Mouse (Mus musculus) kidney, embryonic 14.5 days (tissue): ENCODE results near the gene Cyp21a1. TPM values are rescaled to one million over a fixed set of nuclear protein-coding genes. Genes with fewer than 3 reads are reported as not detected.
"Not testable (repeated sequence)": the region's sequence is repeated elsewhere in the genome, so short reads cannot be mapped to it uniquely, and the experiment has no call there.

ENCODE experiments used
- ATAC-seq: fragments of 200-750 bp; cut with Nextera tagmentation; 2 replicates; pipeline ENCODE4 v1.8.0; 2017; ENCODE audit warnings: moderate number of reproducible peaks, mild to moderate bottlenecking, moderate TSS enrichment, moderate library complexity; ENCODE audit not compliant: low FRiP score, low TSS enrichment
- H3K27ac ChIP-seq: fragments of 300-500 bp; sonication (generic); 2 replicates; pipeline ENCODE4 v1.5.1; 2014; ENCODE audit warnings: low read depth, mild to moderate bottlenecking, low read length, moderate library complexity, mixed read lengths
- H3K27me3 ChIP-seq: fragments of 300-500 bp; sonication (generic); 2 replicates; pipeline ENCODE4 v1.6.1; 2014; ENCODE audit warnings: mild to moderate bottlenecking, low read length; ENCODE audit not compliant: control insufficient read depth, insufficient read depth
- H3K36me3 ChIP-seq: fragments of 300-500 bp; sonication (generic); 2 replicates; pipeline ENCODE4 v1.6.1; 2014; ENCODE audit warnings: low read length, mixed read lengths; ENCODE audit not compliant: control insufficient read depth, insufficient read depth
- H3K4me1 ChIP-seq: fragments of 300-500 bp; sonication (generic); 2 replicates; pipeline ENCODE4 v1.6.1; 2014; ENCODE audit warnings: low read length, mixed read lengths; ENCODE audit not compliant: control insufficient read depth, insufficient read depth
- H3K4me2 ChIP-seq: fragments of 300-500 bp; sonication (generic); replicated peaks from 2 replicates; pipeline ENCODE4 v1.6.1; 2014; ENCODE audit warnings: low read depth, mild to moderate bottlenecking, low read length
- H3K4me3 ChIP-seq: fragments of 300-500 bp; sonication (generic); 2 replicates; pipeline ENCODE4 v1.5.1; 2014; ENCODE audit warnings: mild to moderate bottlenecking, low read length
- H3K9ac ChIP-seq: fragments of 300-500 bp; sonication (generic); 2 replicates; pipeline ENCODE4 v1.6.1; 2014; ENCODE audit warnings: low read depth, mild to moderate bottlenecking, low read length, moderate library complexity
- H3K9me3 ChIP-seq: fragments of 300-500 bp; sonication (generic); 2 replicates; pipeline ENCODE4 v1.6.1; 2016; ENCODE audit warnings: low read length; ENCODE audit not compliant: control insufficient read depth
- WGBS: fragments of 180-500 bp; shearing (Covaris S2); extraction: QIAGEN DNeasy Blood & Tissue Kit; methylation state at CpG from one replicate; pipeline ENCODE4 v1.1.7; 2014; 5-methylcytosine and 5-hydroxymethylcytosine counted together
- polyA plus RNA-seq: library from polyadenylated mRNA; unstranded; fragments of >200 nt; fragmentation: Nextera tagmentation; extraction: Ambion mirVana; gene quantifications from 2 replicates; pipeline ENCODE4 v1.2.1, GENCODE M21; 2014

Gene Cyp21a1
- polyA plus RNA-seq, 1 experiment from 2014 or later: not detected

GRCm38 (mm10) chr17:34810811-34811210 lies 6.5 kb upstream of the Cyp21a1 start:
- H3K27ac ChIP-seq, ATAC-seq, H3K27me3 ChIP-seq, H3K36me3 ChIP-seq, H3K4me3 ChIP-seq, H3K9ac ChIP-seq, H3K4me2 ChIP-seq, H3K4me1 ChIP-seq, H3K9me3 ChIP-seq: not testable (repeated sequence)
- WGBS: 72% methylated on average over 8 of the region's 8 CpGs

DNA sequence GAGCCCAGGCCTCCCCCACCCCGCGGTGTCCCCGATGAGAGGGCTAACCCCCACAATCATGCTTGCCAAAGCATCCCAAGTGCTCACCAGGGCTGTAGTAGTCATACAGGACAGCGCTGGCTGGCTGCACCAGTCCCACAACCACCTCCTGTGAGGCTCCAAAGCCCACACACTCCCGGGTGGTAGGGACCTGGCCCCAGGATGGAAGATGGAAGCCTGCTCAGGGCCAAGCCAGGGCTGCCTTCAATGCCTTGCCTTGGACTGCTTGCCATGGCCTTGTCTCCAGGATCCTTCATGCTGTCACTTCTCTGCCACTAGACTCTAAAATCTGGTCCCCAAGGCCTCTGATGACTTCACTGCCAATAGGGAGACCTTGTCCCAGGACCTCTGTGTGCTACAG lies 6.0 kb upstream of the Cyp21a1 start:
- H3K27me3 ChIP-seq, H3K9ac ChIP-seq, H3K36me3 ChIP-seq, H3K4me1 ChIP-seq, H3K4me2 ChIP-seq, H3K9me3 ChIP-seq, H3K4me3 ChIP-seq, ATAC-seq, H3K27ac ChIP-seq: not testable (repeated sequence)
- WGBS: 85% methylated on average over 5 of the region's 5 CpGs

DNA sequence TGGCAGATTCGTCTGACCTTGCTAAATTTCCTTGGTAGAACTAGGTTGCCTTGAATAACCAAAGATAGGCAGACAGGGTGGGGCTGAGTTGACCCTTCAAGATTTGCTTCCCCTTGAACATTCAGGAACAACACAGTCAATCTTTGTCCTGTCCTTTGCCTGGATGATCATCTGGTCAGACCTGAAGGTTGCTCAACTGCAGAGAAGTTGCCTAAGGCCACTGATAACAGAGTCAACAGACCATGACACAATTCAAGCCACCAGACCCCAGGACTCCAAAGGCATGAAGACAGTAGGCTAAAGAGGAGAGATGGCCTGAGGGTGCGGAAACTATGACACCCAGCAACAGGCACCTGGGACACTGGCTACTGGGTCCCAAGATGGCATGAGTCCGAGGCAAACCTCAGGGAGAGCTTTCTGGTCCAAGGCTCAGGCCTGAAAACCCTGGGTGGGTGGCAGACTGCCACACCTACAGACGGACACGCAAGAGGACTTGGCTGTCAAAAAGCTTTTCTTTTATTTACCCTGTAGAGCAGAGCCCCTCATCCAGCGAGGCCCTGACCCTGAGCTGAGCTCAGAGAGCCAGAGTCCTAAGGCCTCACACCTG lies 4.3 kb upstream of the Cyp21a1 start:
- Histone ChIP-seq H3K27ac (no peak overlapping the region), H3K9me3 (0 out of 2 replicates have a peak, but pooled peaks cover 4% of the 10 kb centered on the region), H3K9ac (no peak overlapping the region), H3K27me3 (no peaks in the 10 kb centered on the region), H3K4me2 (no peak overlapping the region), H3K36me3 (no peaks in the 10 kb centered on the region), H3K4me1 (no peaks in the 10 kb centered on the region), H3K4me3 (no peak overlapping the region)
- ATAC-seq: no peak
- 82% methylated on average over 6 of the region's 6 CpGs for whole genome bisulfite sequencing

- H3K4me2 ChIP-seq: no peak overlapping the region
- 0 out of 2 replicates have a peak, but pooled peaks cover 4% of the 10 kb centered on the region for H3K9me3 ChIP-seq
- H3K27me3 ChIP-seq: no peaks in the 10 kb centered on the region
- 68% methylated on average over 3 of the region's 3 CpGs for WGBS
- no peaks in the 10 kb centered on the region for H3K4me1 ChIP-seq
- no peak overlapping the region for H3K9ac ChIP-seq
- no peak overlapping the region for H3K4me3 ChIP-seq
- no peaks in the 10 kb centered on the region for H3K36me3 ChIP-seq
- ATAC-seq: no peak
- no peak overlapping the region for H3K27ac ChIP-seq
Measured at GRCm38 (mm10) chr17:34807176-34807575, 2.8 kb upstream of the Cyp21a1 start.

DNA sequence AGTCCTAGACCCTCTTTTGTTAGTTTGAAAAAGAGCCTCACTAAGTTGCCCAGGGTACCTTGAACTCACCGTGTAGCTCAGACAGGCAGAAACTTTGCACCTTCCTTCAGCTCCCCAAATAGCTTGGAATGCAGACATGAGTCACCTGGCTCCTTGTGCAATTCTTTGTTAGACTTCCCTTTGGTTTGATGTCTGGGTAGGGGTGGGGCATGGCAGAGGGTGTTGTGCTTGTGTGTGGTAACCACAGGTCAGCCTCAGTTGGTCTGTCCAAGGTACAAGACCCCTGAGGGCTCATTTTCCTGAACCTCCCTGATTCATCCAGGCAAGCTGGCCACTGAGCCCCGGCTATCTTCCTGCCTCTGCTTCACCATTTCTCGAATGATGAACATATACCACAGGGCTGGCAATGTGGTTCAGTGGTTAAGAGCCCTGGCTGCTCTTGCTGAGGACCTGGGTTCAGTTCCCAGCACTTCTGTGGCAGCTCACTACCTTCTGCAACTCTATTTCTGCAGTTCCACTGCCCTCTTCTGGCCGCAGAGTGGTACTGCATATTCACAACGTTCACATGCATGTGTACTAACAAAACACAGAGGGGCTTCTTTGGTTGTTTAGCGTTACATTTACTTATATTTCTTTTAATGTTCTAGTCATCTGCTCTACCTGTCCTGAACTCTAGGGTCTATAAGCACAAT lies 656 bp upstream of the Cyp21a1 start:
- Histone ChIP-seq H3K27me3 (no peaks in the 10 kb centered on the region), H3K27ac (no peak overlapping the region), H3K9me3 (0 out of 2 replicates have a peak, but pooled peaks cover 4% of the 10 kb centered on the region), H3K9ac (no peak overlapping the region), H3K4me2 (no peak overlapping the region), H3K4me1 (no peaks in the 10 kb centered on the region), H3K36me3 (no peaks in the 10 kb centered on the region), H3K4me3 (no peak overlapping the region)
- ATAC-seq: no peak
- WGBS: 78% methylated on average over 6 of the region's 6 CpGs

DNA sequence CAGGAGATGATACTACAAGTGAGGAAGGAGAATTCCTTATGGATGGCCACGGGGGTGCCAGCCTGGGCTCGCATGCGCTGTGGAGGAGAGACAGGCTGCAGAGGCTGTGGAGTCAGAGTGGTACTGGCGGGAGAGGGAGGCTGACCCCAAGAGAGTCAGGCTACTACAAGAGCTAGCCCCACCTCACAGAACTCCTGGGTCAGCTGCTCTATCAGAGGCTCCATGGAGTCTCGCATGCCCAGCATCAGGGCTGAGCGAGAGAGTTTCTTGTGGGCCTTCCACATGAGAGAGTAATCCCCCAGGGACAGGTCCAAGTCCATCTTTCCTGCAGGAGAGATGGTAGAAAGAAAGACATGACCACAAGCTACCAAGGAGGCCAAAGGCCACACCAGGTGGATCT lies 994 bp downstream of the Cyp21a1 start:
- ATAC-seq, H3K4me2 ChIP-seq, H3K27me3 ChIP-seq, H3K36me3 ChIP-seq, H3K4me1 ChIP-seq, H3K4me3 ChIP-seq, H3K27ac ChIP-seq, H3K9ac ChIP-seq, H3K9me3 ChIP-seq: not testable (repeated sequence)
- WGBS: 97% methylated on average over 6 of the region's 6 CpGs

DNA sequence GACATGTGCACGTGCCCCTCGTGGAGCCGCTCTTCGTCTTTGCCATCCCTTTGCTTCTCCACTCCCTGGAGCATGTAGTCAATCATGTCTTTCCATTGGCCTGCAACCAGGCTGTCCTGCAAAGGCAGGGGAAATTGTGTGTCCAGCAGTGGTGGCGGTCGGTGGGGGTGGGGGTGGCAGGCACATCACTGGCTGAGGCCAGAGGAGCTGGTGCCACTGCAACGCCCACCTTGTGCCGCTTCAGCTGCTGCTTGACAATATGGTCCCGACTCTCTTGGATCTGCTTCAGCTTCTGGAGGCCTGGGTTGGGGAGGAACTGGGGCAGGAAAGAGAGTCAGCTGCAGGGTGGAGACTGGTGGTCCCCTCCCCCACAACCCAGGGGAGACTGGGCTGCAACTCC lies 1.6 kb downstream of the Cyp21a1 start:
- not testable (repeated sequence) for H3K36me3 ChIP-seq, H3K27ac ChIP-seq, H3K9ac ChIP-seq, H3K4me1 ChIP-seq, H3K9me3 ChIP-seq, H3K4me2 ChIP-seq, H3K4me3 ChIP-seq, ATAC-seq, H3K27me3 ChIP-seq
- 92% methylated on average over 9 of the region's 9 CpGs for WGBS

DNA sequence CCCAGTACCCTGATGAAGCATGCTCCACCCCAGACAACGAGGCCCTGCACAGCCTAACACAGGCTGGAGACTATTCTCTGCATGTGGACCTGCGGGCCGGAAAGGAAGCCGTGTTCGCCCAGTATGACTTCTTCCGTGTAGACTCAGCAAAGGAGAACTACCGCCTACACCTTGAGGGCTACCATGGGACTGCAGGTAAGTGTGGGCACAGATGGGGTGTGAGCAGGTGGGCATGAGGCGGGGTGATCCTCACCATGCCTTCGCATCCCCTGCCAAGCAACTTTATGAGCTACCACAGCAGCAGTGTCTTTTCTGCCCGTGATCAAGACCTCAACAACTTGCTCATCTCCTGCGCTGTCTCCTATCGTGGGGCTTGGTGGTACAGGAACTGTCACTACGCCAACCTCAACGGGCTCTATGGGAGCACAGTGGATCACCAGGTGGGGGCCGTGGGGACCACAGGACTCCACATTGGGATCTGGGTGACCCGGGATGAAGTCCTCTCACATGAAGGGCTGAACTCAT lies 3.5 kb downstream of the Cyp21a1 start:
- not testable (repeated sequence) for H3K36me3 ChIP-seq, H3K4me2 ChIP-seq, H3K9ac ChIP-seq, H3K4me3 ChIP-seq, H3K27ac ChIP-seq, H3K4me1 ChIP-seq, H3K27me3 ChIP-seq, H3K9me3 ChIP-seq
- 95% methylated on average over 16 of the region's 16 CpGs for WGBS
- ATAC-seq: 0 out of 2 replicates have a peak, but pooled peaks have one; percentile 9

DNA sequence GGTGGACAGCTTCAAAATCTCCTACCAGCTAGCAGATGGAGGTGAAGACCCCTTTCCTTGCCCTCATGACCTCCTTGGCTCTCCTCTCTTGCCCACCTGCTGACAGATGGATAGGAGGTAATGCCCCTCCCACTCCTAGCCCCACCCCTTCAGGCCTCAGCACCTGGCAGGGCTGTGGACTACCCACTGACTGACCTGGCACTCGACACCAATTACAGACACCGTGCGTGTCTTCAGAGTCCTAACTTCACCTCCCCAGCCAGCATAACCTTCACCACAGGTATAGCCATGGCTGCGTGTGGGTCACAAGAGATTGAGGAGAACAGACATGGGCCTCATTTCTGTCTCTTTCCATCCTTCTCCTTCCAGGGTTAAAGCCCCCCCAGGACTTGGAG lies 4.8 kb downstream of the Cyp21a1 start:
- Histone ChIP-seq H3K27ac (no peak overlapping the region), H3K4me1 (no peaks in the 10 kb centered on the region), H3K36me3 (no peaks in the 10 kb centered on the region), H3K4me3 (no peak overlapping the region), H3K9ac (no peak overlapping the region), H3K9me3 (no peaks in the 10 kb centered on the region), H3K27me3 (no peaks in the 10 kb centered on the region), H3K4me2 (no peak overlapping the region)
- WGBS: 94% methylated on average over 4 of the region's 4 CpGs
- no peak for ATAC-seq
